ENCODE assay signal across 21 mouse cellular contexts in the genomic region with DNA sequence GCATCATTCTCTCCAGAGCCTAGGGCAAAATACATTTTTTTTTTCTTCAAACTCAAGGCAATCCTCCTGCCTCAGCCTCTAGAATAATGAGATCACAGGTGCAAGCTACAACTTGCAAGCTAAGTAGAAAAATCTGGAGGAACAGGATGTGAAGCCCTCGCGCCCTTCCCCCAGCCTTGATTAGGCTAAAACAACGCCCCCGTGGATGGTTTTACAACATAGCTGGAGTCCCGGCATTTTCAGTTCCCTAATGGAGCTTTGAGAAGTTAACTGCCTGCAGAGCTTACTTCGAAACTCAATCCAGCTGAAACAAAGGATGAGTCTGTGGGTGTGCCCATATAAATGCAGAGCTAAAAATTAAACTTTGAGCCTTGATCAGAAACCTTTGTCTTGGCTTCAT. TPM values are rescaled to one million over a fixed set of nuclear protein-coding genes. Genes with fewer than 3 reads are reported as not detected.
A peak's percentile ranks its signal among the peaks of the same experiment; 100 is the strongest.
DNase-seq lines count a peak whose midpoint lies in the region; ATAC-seq and TF ChIP-seq lines count a peak whose summit lies in the region.
"Had no signal": no experiment of that assay in that cellular context is flagged by ENCODE, and none has a peak within 500 bp of the region (broad histone marks: within the 10 kb centered on the region; RNA-seq: fewer than 3 reads in every experiment).

No protein-coding gene starts in this region.

- H3K36me3 ChIP-seq in heart, embryonic 11.5 days (ENCODE audit: control insufficient read depth, insufficient read depth, low read length) = peaks cover 3% of the 10 kb centered on the region; the same call in 1 of the 2 replicates
- H3K36me3 ChIP-seq in macrophage (ENCODE audit: inconsistent target) = no peaks in the 10 kb centered on the region
- peaks cover 7% of the 10 kb centered on the region for H3K36me3 ChIP-seq in hindbrain, embryonic 12.5 days
- H3K36me3 ChIP-seq: hindbrain, embryonic 15.5 days had no signal

- H3K79me2 ChIP-seq in macrophage (ENCODE audit: inconsistent target) = no peaks in the 10 kb centered on the region

- no peak for ATAC-seq in heart, embryonic 11.5 days (replicated peaks; ENCODE audit: insufficient number of reproducible peaks, low FRiP score, low TSS enrichment)
- ATAC-seq in monocyte, adult 5-6 weeks (replicated peaks; ENCODE audit: insufficient number of reproducible peaks, low FRiP score, low TSS enrichment, poor library complexity, severe bottlenecking) = peak; percentile 69
- no peak for ATAC-seq in hindbrain, embryonic 12.5 days (ENCODE audit: low FRiP score)
- ATAC-seq: forebrain, embryonic 16.5 days; Patski had no signal

- no peak for TF ChIP-seq CTCF in left cerebral cortex, adult 2 months (IDR thresholded peaks at IDR 0.05)

- no peak overlapping the region for H3K4me3 ChIP-seq in heart, embryonic 11.5 days (ENCODE audit: low read depth, low read length)
- H3K4me3 ChIP-seq in macrophage (ENCODE audit: inconsistent target) = no peak overlapping the region
- no peak overlapping the region for H3K4me3 ChIP-seq in hindbrain, embryonic 12.5 days
- H3K4me3 ChIP-seq in left cerebral cortex, adult 2 months = no peak overlapping the region
- H3K4me3 ChIP-seq: embryonic facial prominence, embryonic 13.5 days; forebrain, embryonic 12.5 days; heart, embryonic 12.5 days; hindbrain, embryonic 10.5 days; hindbrain, embryonic 15.5 days had no signal

- H3K9me3 ChIP-seq in heart, embryonic 11.5 days (replicated peaks; ENCODE audit: control insufficient read depth, low read length) = no peaks in the 10 kb centered on the region
- H3K9me3 ChIP-seq in hindbrain, embryonic 12.5 days (replicated peaks) = no peaks in the 10 kb centered on the region
- H3K9me3 ChIP-seq: embryonic facial prominence, embryonic 13.5 days; forebrain, embryonic 12.5 days; heart, embryonic 12.5 days; hindbrain, embryonic 10.5 days; hindbrain, embryonic 15.5 days had no signal

- H3K27ac ChIP-seq in heart, embryonic 11.5 days (ENCODE audit: low read depth, low read length) = no peak overlapping the region
- H3K27ac ChIP-seq in macrophage = 0 out of 2 replicates have a peak overlapping the region, but pooled peaks have one; percentile 5
- no peak overlapping the region for H3K27ac ChIP-seq in hindbrain, embryonic 12.5 days
- no peak overlapping the region for H3K27ac ChIP-seq in left cerebral cortex, adult 2 months
- H3K27ac ChIP-seq: embryonic facial prominence, embryonic 13.5 days; forebrain, embryonic 12.5 days; hindbrain, embryonic 10.5 days; hindbrain, embryonic 15.5 days had no signal

- no peak overlapping the region for H3K4me2 ChIP-seq in heart, embryonic 11.5 days
- H3K4me2 ChIP-seq in hindbrain, embryonic 12.5 days (replicated peaks) = no peak overlapping the region
- H3K4me2 ChIP-seq: embryonic facial prominence, embryonic 13.5 days; forebrain, embryonic 12.5 days; heart, embryonic 12.5 days; hindbrain, embryonic 15.5 days had no signal

- intact Hi-C loops in left cerebral cortex, adult 2 months (cut with DNase I) = loop anchor here (10.0 kb wide), 1 partner anchor 345 kb away; no protein-coding TSS in a partner anchor

- WGBS in heart, embryonic 11.5 days (ENCODE audit: insufficient replicate concordance) = 77% methylated on average over 6 of the region's 6 CpGs
- 13% methylated on average over 4 of the region's 6 CpGs for WGBS in macrophage (ENCODE audit: missing documents)
- 86% methylated on average over 6 of the region's 6 CpGs for WGBS in hindbrain, embryonic 12.5 days

- no peaks in the 10 kb centered on the region for H3K4me1 ChIP-seq in heart, embryonic 11.5 days (ENCODE audit: control insufficient read depth, insufficient read depth, low read length)
- no peaks in the 10 kb centered on the region for H3K4me1 ChIP-seq in hindbrain, embryonic 12.5 days
- H3K4me1 ChIP-seq: embryonic facial prominence, embryonic 13.5 days; forebrain, embryonic 12.5 days; heart, embryonic 12.5 days; hindbrain, embryonic 10.5 days; hindbrain, embryonic 15.5 days had no signal

- H3K27me3 ChIP-seq in heart, embryonic 11.5 days (ENCODE audit: control insufficient read depth, insufficient read depth, low read length) = no peaks in the 10 kb centered on the region
- no peaks in the 10 kb centered on the region for H3K27me3 ChIP-seq in hindbrain, embryonic 12.5 days
- H3K27me3 ChIP-seq: CH12.LX; embryonic facial prominence, embryonic 13.5 days; forebrain, embryonic 12.5 days; heart, embryonic 12.5 days; hindbrain, embryonic 15.5 days; Patski had no signal

- H3K9ac ChIP-seq in heart, embryonic 11.5 days (ENCODE audit: low read depth, low read length) = no peak overlapping the region
- H3K9ac ChIP-seq in hindbrain, embryonic 12.5 days = no peak overlapping the region
- H3K9ac ChIP-seq: embryonic facial prominence, embryonic 13.5 days; forebrain, embryonic 12.5 days; heart, embryonic 12.5 days; hindbrain, embryonic 15.5 days had no signal

- peak; percentile 10 to 12 for DNase-seq in heart, adult 9 months (ENCODE audit: low spot score in 2 of 2)
- DNase-seq in lung, postnatal 36 days = peak; percentile 45
- DNase-seq in lung, adult 18-20 months = no peak
- no peak for DNase-seq in left cerebral cortex, adult 2 months (ENCODE audit: extremely low spot score in 1 of 2, low spot score in 2 of 2)
- DNase-seq: adrenal gland, adult 2 months; cerebellum, adult 11-12 months; cerebellum, adult 9-10 months; cerebellum, postnatal 25 days; gastrocnemius, postnatal 14 days had no signal

RNA-seq across cellular contexts. Expression of a gene that starts 7.3 kb away (rescaled TPM):
- polyA plus RNA-seq in heart, embryonic 11.5 days (2014; fragmentation: Nextera tagmentation; extraction: Ambion mirVana) = 44.5 and 53.8 TPM in 2 replicates
- total RNA-seq in macrophage (2018; cell fraction: chromatin; rRNA removed) = 10 to 100 TPM; 14.6 to 56.4 (median 27.5) TPM
- total RNA-seq in macrophage (2018; cell fraction: cytosol; rRNA removed) = 10 to 100 TPM; 12.8 to 24.5 (median 18.9) TPM
- 10 to 100 TPM; 14.8 to 48.9 (median 23.0) TPM for total RNA-seq in macrophage (2018; cell fraction: nucleus; rRNA removed)
- polyA plus RNA-seq in macrophage (2018) = 14.7 to 19.6 TPM (median 15.9 TPM) in 3 replicates
- 12.1 to 14.6 TPM (median 13.1 TPM) in 3 replicates for total RNA-seq in monocyte, adult 5-6 weeks (2017)
- polyA plus RNA-seq in hindbrain, embryonic 12.5 days (2016; fragmentation: Nextera tagmentation; extraction: Ambion mirVana) = 17.4 and 21.7 TPM in 2 replicates
- total RNA-seq in left cerebral cortex, adult 2 months (2021) = 10 to 100 TPM; 17.1 to 17.7 TPM

Comparison
In these comparisons a context has a peak if more than half of its experiments do, and no peak if none do; other contexts are left out.
1. DNase-seq: peak in heart, adult 9 months (2 of 2) and lung, postnatal 36 days (single experiment); none in lung, adult 18-20 months (0 of 2) and left cerebral cortex, adult 2 months (0 of 2).